Mouse (Mus musculus) left cerebral cortex, adult 18-20 months (tissue): ENCODE results near the gene Rps8. TPM values are rescaled to one million over a fixed set of nuclear protein-coding genes. Genes with fewer than 3 reads are reported as not detected.

ENCODE experiments used
- DNase-seq, 2 experiments: peaks; one replicate each; pipeline ENCODE4 v3.0.0; 2021 to 2022; ENCODE audit warnings: low spot score in 2 of 2, mixed read lengths in 1 of 2
- total RNA-seq, 2 experiments: library from RNA; stranded (reverse); gene quantifications; 2 replicates each; pipeline ENCODE4 v1.2.3; 2021

Gene Rps8
- total RNA-seq, 2 experiments from 2014 or later: 585 to 613 TPM

- peak in 1 of 2 experiments; percentile 33 for DNase-seq
Observed at GRCm38 (mm10) chr4:117125910-117126674, 30.0 kb downstream of the Rps8 start.

- DNase-seq: peak; percentile 67 to 71
Observed at GRCm38 (mm10) chr4:117125348-117125909, 30.6 kb downstream of the Rps8 start, which contains the start of gene Btbd19. Gene Btbd19 (minus strand): TSS chr4:117125725.

- no peak for DNase-seq
Observed at GRCm38 (mm10) chr4:117124518-117125347, 31.3 kb downstream of the Rps8 start.

- no peak for DNase-seq
Observed at GRCm38 (mm10) chr4:117124218-117124517, 31.9 kb downstream of the Rps8 start.

- no peak for DNase-seq
Observed at GRCm38 (mm10) chr4:117123546-117124217, 32.4 kb downstream of the Rps8 start.

- no peak for DNase-seq
Observed at GRCm38 (mm10) chr4:117122209-117122608, 33.8 kb downstream of the Rps8 start.

GRCm38 (mm10) chr4:117120445-117121414 lies 35.3 kb downstream of the Rps8 start:
- peak; percentile 95 for DNase-seq

- no peak for DNase-seq
Observed at GRCm38 (mm10) chr4:117120052-117120444, 36.0 kb downstream of the Rps8 start.

GRCm38 (mm10) chr4:117119636-117120035 lies 36.4 kb downstream of the Rps8 start:
- no peak for DNase-seq

GRCm38 (mm10) chr4:117117931-117118330 lies 38.1 kb downstream of the Rps8 start:
- DNase-seq: no peak

- DNase-seq: no peak
Observed at GRCm38 (mm10) chr4:117115592-117115991, 40.5 kb downstream of the Rps8 start.

GRCm38 (mm10) chr4:117113237-117113636 lies 42.8 kb downstream of the Rps8 start:
- DNase-seq: no peak

GRCm38 (mm10) chr4:117110985-117111384 lies 45.1 kb downstream of the Rps8 start:
- no peak for DNase-seq

GRCm38 (mm10) chr4:117110249-117110648 lies 45.8 kb downstream of the Rps8 start:
- no peak for DNase-seq

GRCm38 (mm10) chr4:117109330-117109729 lies 46.7 kb downstream of the Rps8 start:
- no peak for DNase-seq

GRCm38 (mm10) chr4:117108524-117108849 lies 47.6 kb downstream of the Rps8 start:
- DNase-seq: no peak

- no peak for DNase-seq
Observed at GRCm38 (mm10) chr4:117107813-117108523, 48.1 kb downstream of the Rps8 start.

- no peak for DNase-seq
Observed at GRCm38 (mm10) chr4:117105127-117105526, 50.9 kb downstream of the Rps8 start.

- no peak for DNase-seq
Observed at GRCm38 (mm10) chr4:117104672-117105071, 51.4 kb downstream of the Rps8 start.
